Mouse (Mus musculus) limb, embryonic 14.5 days (tissue): ENCODE data around the gene Zmat5. TPM values are rescaled to one million over a fixed set of nuclear protein-coding genes. Genes with fewer than 3 reads are reported as not detected.

Experiments
- ATAC-seq: fragments of 200-750 bp; cut with Nextera tagmentation; 2 replicates; pipeline ENCODE4 v1.8.0; 2017; ENCODE audit warnings: low read depth, moderate number of reproducible peaks, moderate TSS enrichment; ENCODE audit not compliant: low FRiP score
- DNase-seq: peaks from one replicate; pipeline ENCODE4 v3.0.0-alpha.2; 2015; ENCODE audit warnings: low spot score
- H3K27ac ChIP-seq: fragments of 300-500 bp; sonication (generic); replicated peaks from 2 replicates; pipeline ENCODE4 v1.5.1; 2014; ENCODE audit warnings: low read depth, mild to moderate bottlenecking, low read length, moderate library complexity, mixed read lengths
- H3K27me3 ChIP-seq: fragments of 300-500 bp; sonication (generic); 2 replicates; pipeline ENCODE4 v1.6.1; 2014; ENCODE audit warnings: low read length, mixed read lengths; ENCODE audit not compliant: control insufficient read depth, insufficient read depth
- H3K36me3 ChIP-seq: fragments of 300-500 bp; sonication (generic); 2 replicates; pipeline ENCODE4 v1.6.1; 2014; ENCODE audit warnings: mild to moderate bottlenecking, low read length, moderate library complexity, mixed read lengths; ENCODE audit not compliant: control insufficient read depth, insufficient read depth
- H3K4me1 ChIP-seq: fragments of 300-500 bp; sonication (generic); 2 replicates; pipeline ENCODE4 v1.6.1; 2014; ENCODE audit warnings: antibody characterized with exemption, low read length, mixed read lengths; ENCODE audit not compliant: control insufficient read depth, insufficient read depth
- H3K4me2 ChIP-seq: fragments of 300-500 bp; sonication (generic); replicated peaks from 2 replicates; pipeline ENCODE4 v1.6.1; 2014; ENCODE audit warnings: low read depth, mild to moderate bottlenecking, low read length, moderate library complexity; ENCODE audit not compliant: severe bottlenecking
- H3K4me3 ChIP-seq: fragments of 300-500 bp; sonication (generic); replicated peaks from 2 replicates; pipeline ENCODE4 v1.5.1; 2014; ENCODE audit warnings: low read length
- H3K9ac ChIP-seq: fragments of 300-500 bp; sonication (generic); 2 replicates; pipeline ENCODE4 v1.6.1; 2014; ENCODE audit warnings: mild to moderate bottlenecking, low read depth, low read length, moderate library complexity; ENCODE audit not compliant: severe bottlenecking
- H3K9me3 ChIP-seq: fragments of 300-500 bp; sonication (generic); 2 replicates; pipeline ENCODE4 v1.6.1; 2016; ENCODE audit warnings: low read length; ENCODE audit not compliant: control insufficient read depth
- POLR2A ChIP-seq: fragments of 200-500 bp; IDR thresholded peaks from 2 replicates; pipeline ENCODE4 v1.8.0; 2012; ENCODE audit warnings: inconsistent platforms, mild to moderate bottlenecking, moderate library complexity, borderline replicate concordance; ENCODE audit not compliant: insufficient read depth, insufficient read length; ENCODE audit errors: extremely low read depth
- WGBS: fragments of 180-500 bp; shearing (Covaris S2); extraction: QIAGEN DNeasy Blood & Tissue Kit; methylation state at CpG from one replicate; pipeline ENCODE4 v1.1.7; 2014; 5-methylcytosine and 5-hydroxymethylcytosine counted together
- polyA plus RNA-seq, 2 experiments: library from polyadenylated mRNA; depleted of rRNA in 1 of 2; stranded (reverse) in 1 of 2; unstranded in 1 of 2; fragments of >200 nt; fragmentation: Nextera tagmentation in 1 of 2; extraction: Ambion mirVana in 1 of 2; gene quantifications; 2 replicates each; pipeline versions ENCODE4 v1.2.1 to v1.2.3; 2012 to 2014

Gene Zmat5
- polyA plus RNA-seq, 2 experiments: 42.1 to 56.4 TPM

GRCm38 (mm10) chr11:4744691-4745090 is 40.2 kb downstream of the Zmat5 start:
- no peak overlapping the region for H3K4me3 ChIP-seq
- no peak overlapping the region for H3K27ac ChIP-seq
- no peak for TF ChIP-seq POLR2A
- H3K27me3 ChIP-seq: peaks cover 58% of the 10 kb centered on the region
- H3K9ac ChIP-seq: no peak overlapping the region
- WGBS: 62% methylated on average over 6 of the region's 6 CpGs
- peaks cover 5% of the 10 kb centered on the region; the same call in 1 of the 2 replicates for H3K4me1 ChIP-seq
- DNase-seq (no peak), ATAC-seq (no peak)
- no peaks in the 10 kb centered on the region for H3K36me3 ChIP-seq
- H3K4me2 ChIP-seq: no peak overlapping the region
- H3K9me3 ChIP-seq: no peaks in the 10 kb centered on the region

GRCm38 (mm10) chr11:4745969-4746368 is 41.5 kb downstream of the Zmat5 start:
- H3K4me2 ChIP-seq: peak overlapping the region; percentile 95
- peaks cover 66% of the 10 kb centered on the region for H3K27me3 ChIP-seq
- no peaks in the 10 kb centered on the region for H3K36me3 ChIP-seq
- 0% methylated on average over 17 of the region's 39 CpGs for WGBS
- no peaks in the 10 kb centered on the region for H3K9me3 ChIP-seq
- no peak for DNase-seq
- H3K4me3 ChIP-seq: peak overlapping the region; percentile 47
- no peak overlapping the region for H3K27ac ChIP-seq
- TF ChIP-seq POLR2A: no peak
- ATAC-seq: no peak
- H3K4me1 ChIP-seq: peaks cover 5% of the 10 kb centered on the region; the same call in 1 of the 2 replicates
- peak overlapping the region; percentile 31; the same call in 1 of the 2 replicates for H3K9ac ChIP-seq

- TF ChIP-seq POLR2A: no peak
- WGBS: 0% methylated on average over 1 of the region's 73 CpGs
- no peak for DNase-seq
- peaks cover 5% of the 10 kb centered on the region; the same call in 1 of the 2 replicates for H3K4me1 ChIP-seq
- peak within 1 kb of the TSS; percentile 31; the same call in 1 of the 2 replicates for H3K9ac ChIP-seq
- peaks cover 66% of the 10 kb centered on the region for H3K27me3 ChIP-seq
- H3K36me3 ChIP-seq: no peaks in the 10 kb centered on the region
- H3K27ac ChIP-seq: no peak within 1 kb of the TSS
- no peaks in the 10 kb centered on the region for H3K9me3 ChIP-seq
- H3K4me3 ChIP-seq: peak within 1 kb of the TSS; percentile 47
- peak within 1 kb of the TSS; percentile 95 for H3K4me2 ChIP-seq
- no peak for ATAC-seq
These were observed 42.3 kb downstream of the Zmat5 start, which contains the start of gene Cabp7 for GRCm38 (mm10) chr11:4746733-4747132. TSS of gene Cabp7 (minus strand) at chr11:4746778.

- DNase-seq: no peak
- H3K9me3 ChIP-seq: no peaks in the 10 kb centered on the region
- no peaks in the 10 kb centered on the region for H3K36me3 ChIP-seq
- H3K27me3 ChIP-seq: peaks cover 66% of the 10 kb centered on the region
- WGBS: 2% methylated on average over 12 of the region's 12 CpGs
- ATAC-seq: no peak
- H3K4me1 ChIP-seq: peaks cover 5% of the 10 kb centered on the region; the same call in 1 of the 2 replicates
- peak overlapping the region; percentile 95 for H3K4me2 ChIP-seq
- no peak overlapping the region for H3K9ac ChIP-seq
- no peak overlapping the region for H3K27ac ChIP-seq
- TF ChIP-seq POLR2A: no peak
- H3K4me3 ChIP-seq: peak overlapping the region; percentile 47
These were observed 42.8 kb downstream of the Zmat5 start for GRCm38 (mm10) chr11:4747285-4747684.

DNA sequence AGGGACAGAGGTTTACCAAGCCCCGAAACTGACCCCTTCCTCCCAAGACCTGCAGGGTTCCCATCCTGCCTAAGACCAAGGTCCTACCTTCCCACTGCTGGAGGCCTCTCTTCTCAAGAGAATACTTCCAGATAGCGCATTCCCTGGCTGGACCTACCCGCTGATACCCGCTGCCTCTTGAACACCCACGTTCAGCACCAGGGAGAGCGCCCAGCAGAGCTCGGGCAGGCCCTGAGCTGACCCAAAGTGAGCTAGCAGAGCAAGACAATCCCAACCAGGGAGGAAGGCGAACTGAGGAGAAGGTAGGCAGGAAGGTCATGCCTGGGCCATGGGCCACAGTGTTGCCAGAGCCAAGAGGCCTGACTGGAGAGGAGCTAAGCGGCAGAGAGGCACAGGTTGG is 45.8 kb downstream of the Zmat5 start:
- no peak overlapping the region for H3K4me2 ChIP-seq
- H3K4me3 ChIP-seq: no peak overlapping the region
- H3K27ac ChIP-seq: no peak overlapping the region
- 3% methylated on average over 9 of the region's 9 CpGs for WGBS
- H3K9ac ChIP-seq: no peak overlapping the region
- H3K4me1 ChIP-seq: peaks cover 5% of the 10 kb centered on the region; the same call in 1 of the 2 replicates
- ATAC-seq: 0 out of 2 replicates have a peak, but pooled peaks have one; percentile 44
- H3K9me3 ChIP-seq: peaks cover 3% of the 10 kb centered on the region; the same call in 1 of the 2 replicates
- no peaks in the 10 kb centered on the region for H3K36me3 ChIP-seq
- peaks cover 50% of the 10 kb centered on the region for H3K27me3 ChIP-seq
- DNase-seq: peak; percentile 80
- TF ChIP-seq POLR2A: no peak
